Mouse (Mus musculus): Measurements from ENCODE around the gene Pfn1.

Pfn1 gene

GRCm38 (mm10) chr11:70674501-70674900 lies 20.1 kb upstream of the Pfn1 start:
- in situ Hi-C loops (cut with MseI, MboI), result no loop called here

DNA sequence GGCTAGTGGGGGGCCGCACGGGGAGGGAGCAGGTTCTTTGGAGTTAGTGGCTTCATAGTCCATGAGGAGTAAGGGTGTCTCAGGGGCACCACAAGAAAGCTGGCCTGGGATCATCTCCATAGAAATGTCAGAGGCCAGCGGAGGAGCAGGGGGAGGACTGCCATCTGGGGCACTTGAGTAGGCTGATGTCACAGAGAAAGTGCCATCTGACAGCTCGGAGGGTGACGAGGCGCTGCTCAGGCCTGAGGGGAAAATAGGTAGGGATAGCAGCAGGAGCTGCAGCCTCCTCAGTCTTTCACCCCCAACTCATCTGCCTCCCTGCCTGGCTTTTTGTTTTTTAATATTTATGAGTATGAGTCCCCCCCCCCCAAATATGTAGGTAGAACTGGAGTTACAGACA lies 19.6 kb upstream of the Pfn1 start:
- in situ Hi-C loops (cut with MseI, MboI), result no loop called here

- in situ Hi-C loops (cut with MseI, MboI), result no loop called here
These were observed 17.0 kb upstream of the Pfn1 start for GRCm38 (mm10) chr11:70671333-70672047.

- in situ Hi-C loops (cut with MseI, MboI), result no loop called here
These were observed 16.0 kb upstream of the Pfn1 start for GRCm38 (mm10) chr11:70670483-70670882.

DNA sequence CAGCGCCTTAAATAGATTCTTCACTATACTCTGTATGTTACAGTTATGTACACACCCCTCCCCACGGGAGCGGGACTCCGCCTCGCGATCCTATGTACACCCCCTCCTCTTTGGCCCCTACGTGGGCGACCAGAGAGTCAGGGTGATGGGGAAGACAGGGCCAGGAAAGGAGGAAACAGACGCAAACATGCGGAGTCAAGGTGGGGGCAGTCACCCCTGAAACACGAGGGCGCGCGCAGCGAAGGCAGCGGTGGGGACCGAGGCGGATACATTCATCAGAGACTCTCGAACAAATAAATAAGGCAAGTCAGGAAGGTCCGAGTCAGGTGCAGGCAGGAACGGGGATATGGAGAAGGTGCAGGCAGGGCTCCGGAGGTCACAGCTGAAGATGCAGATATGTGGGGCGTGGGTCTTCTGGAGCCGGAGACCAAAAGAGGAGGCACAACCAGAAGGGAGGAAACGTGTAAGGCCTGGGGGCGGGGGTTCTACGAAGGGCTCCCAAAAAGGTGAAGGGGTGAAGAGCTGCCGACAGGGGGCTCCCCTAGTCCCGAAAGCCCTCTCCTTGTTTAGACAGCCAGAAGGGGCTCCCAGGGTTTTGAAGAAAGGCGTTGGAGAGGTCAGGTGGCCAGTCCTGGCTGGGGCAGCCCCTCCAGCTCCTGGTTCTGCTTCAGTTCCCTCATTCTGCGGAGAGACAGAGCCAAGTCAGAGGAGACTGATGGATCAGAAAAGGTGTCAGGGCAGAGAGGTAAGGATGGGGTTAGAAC lies 15.3 kb upstream of the Pfn1 start:
- in situ Hi-C loops (cut with MseI, MboI), result no loop called here

- in situ Hi-C loops (cut with MseI, MboI), result no loop called here
These were observed 14.5 kb upstream of the Pfn1 start, which contains the start of gene Spag7 for GRCm38 (mm10) chr11:70668771-70669505. Gene Spag7, minus strand, starts transcription at chr11:70669416.

DNA sequence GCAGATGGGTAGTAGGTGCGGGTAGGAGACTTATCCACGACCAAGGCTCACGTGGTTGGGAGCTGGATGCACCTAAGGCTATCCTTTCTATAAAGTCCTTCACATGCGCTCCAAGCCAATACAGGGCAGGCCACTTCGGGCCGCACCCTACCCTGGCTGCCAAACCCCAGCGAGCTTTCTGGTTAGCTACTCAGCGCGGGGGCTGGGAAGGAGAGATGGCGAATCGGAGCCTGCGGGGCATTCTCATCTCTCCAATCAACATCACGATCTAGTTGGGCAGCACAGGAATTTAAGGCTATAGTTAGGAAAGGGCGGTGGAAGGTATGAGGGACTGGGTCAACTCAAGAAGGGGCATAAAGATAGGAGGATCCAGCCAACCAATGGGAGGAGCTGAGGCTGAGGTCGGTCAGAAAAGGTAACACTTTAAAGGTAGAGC lies 13.9 kb upstream of the Pfn1 start:
- in situ Hi-C loops (cut with MseI, MboI), result no loop called here

GRCm38 (mm10) chr11:70667271-70668150 lies 13.1 kb upstream of the Pfn1 start:
- in situ Hi-C loops (cut with MseI, MboI), result no loop called here

DNA sequence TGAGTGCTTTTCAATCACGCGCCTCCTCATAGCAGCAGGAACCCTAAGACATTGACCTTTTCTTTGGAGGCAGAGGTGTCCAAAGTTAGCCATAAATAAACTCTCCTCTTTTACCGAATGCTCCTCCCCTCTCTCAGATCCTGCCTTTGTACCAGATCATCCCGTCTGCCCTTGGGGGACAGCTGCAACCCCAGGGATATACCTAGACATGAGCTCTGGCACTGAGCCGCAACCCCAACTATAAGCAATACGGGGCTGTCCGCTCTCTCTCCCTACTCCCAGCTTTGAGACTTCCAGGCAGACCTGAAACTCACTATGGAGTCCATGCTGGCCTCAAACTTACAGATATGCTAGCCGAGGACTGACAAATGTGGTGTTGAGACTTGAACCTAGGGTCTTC lies 12.2 kb upstream of the Pfn1 start:
- in situ Hi-C loops (cut with MseI, MboI), result no loop called here

GRCm38 (mm10) chr11:70664741-70665140 lies 10.3 kb upstream of the Pfn1 start:
- in situ Hi-C loops (cut with MseI, MboI), result no loop called here

- in situ Hi-C loops (cut with MseI, MboI), result no loop called here
These were observed 9.5 kb upstream of the Pfn1 start for GRCm38 (mm10) chr11:70663957-70664356.

DNA sequence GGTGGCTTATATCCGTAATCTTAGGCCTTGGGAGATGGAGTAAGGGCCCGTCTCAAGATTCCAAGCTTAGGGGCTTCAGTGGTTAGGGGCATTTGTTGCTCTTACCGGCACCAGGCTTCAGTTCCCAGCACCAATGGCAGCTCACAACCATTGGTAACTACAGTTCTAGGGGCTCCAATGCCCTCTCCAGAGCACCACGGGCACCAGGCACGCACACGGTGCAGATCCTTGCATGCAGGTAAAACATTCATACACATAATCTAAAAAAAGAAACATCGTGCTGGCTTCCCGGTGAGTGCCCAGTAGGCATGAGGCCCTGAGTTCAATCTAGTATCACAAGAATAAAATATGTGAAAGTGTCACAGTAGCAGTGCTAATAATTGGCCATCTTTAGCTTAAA lies 8.7 kb upstream of the Pfn1 start:
- in situ Hi-C loops (cut with MseI, MboI), result no loop called here

DNA sequence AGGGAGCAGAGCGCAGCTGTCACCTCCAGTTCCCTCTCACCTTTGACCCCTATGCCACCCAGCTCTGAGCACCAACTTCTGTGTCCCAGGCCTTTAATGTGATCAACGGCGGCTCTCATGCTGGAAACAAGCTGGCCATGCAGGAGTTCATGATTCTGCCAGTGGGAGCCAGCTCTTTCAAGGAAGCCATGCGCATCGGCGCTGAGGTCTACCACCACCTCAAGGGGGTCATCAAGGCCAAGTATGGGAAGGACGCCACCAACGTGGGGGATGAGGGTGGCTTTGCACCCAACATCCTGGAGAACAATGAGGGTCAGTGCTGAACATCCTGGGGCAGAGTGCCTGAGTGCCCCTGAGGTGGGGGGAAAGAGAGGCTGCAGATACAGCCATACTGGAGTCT lies 6.1 kb upstream of the Pfn1 start:
- in situ Hi-C loops (cut with MseI, MboI), result no loop called here

- in situ Hi-C loops (cut with MseI, MboI), result no loop called here
These were observed 4.5 kb upstream of the Pfn1 start for GRCm38 (mm10) chr11:70658942-70659341.

DNA sequence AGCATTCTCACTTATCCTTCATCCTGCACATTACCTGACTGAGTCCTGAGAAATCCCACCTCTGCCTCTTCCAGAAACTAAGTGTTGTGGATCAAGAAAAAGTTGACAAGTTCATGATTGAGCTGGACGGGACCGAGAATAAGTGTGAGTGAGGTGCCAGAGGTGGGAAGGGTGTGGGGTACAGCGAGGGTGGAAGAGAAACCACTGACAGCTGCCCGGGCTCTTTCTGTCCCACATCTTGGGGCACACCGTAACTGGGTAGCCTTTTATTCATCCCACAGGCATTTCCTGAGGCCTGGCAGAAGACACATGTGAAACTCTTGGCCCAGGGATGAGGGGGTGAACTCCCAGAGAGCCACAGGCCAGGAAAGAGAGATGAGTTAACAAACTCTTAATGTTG lies 4.1 kb upstream of the Pfn1 start:
- in situ Hi-C loops (cut with MseI, MboI), result no loop called here

GRCm38 (mm10) chr11:70657991-70658390 lies 3.5 kb upstream of the Pfn1 start:
- in situ Hi-C loops (cut with MseI, MboI), result no loop called here

- in situ Hi-C loops (cut with MseI, MboI), result no loop called here
These were observed 3.1 kb upstream of the Pfn1 start for GRCm38 (mm10) chr11:70657573-70657972.

DNA sequence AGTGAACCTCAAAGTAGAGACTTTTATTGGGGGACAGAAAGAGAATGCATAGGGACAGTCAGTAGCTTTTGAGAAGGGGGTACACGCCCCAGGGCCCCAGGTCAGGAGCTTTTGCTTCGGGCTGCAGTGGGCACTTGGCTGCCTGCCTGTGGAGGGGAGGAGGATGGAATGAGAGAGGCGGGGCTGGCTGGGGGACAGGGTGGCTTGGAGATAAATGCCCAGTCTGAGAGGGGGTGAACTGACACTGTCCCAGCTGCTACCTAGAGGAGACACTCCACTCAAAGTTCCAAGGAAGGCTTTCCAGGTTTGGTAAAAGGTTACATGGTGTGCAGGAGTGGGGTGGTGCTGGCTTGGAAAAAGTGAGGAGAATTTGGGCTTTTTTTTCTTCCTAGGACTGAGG lies 2.5 kb upstream of the Pfn1 start, which contains the start of gene Eno3:
Gene Eno3 (plus strand): TSS at position 239 of the 400 bp plus-strand sequence.
- in situ Hi-C loops (cut with MseI, MboI), result no loop called here

GRCm38 (mm10) chr11:70656456-70656927 lies 2.0 kb upstream of the Pfn1 start:
- in situ Hi-C loops (cut with MseI, MboI), result no loop called here

DNA sequence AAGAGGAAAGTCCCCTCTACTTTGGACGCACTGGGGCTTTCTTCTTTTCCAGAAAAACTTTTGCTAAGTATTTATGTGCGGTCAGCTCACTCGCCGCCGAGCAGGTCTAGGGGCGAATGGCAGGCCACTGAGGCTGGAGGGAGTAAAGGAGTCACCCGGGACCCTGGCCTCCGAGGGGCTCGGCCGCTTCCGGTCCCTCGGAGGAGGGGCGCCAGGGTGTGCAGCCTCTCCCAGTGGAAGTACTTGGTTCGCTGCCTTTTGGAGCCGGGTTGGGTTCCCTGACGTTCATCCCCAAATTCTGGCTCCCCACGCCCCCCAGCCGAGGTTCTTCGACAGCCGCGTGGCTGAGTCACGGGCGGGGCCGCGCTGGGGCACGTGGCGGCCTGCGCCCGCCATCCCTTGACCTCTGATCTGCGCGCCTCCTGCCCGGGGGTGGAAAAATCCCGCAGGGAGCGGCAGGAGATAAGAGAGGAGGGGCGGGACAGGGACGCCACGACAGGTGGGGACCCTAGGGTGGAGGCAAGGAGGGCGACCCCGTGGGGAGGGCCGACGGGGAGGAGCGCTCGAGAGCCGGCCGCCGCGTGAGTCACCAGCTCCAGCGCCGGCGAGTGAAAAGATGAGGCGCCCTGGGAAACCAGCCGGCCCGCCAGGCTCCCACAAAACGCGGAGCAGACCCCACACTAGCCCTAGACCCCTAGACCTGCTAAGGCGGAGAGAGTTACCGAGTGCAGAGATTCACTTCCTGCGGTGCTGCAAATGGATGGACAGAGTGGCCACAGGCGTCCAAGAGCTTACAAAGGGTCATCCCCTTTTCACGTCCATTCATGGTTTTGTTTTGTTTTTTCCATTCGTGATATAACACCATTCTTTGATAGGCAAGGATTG lies 1.4 kb upstream of the Pfn1 start:
- in situ Hi-C loops (cut with MseI, MboI), result no loop called here

All from mouse trophoblast stem cell (cell line).